Comparison of ENCODE assay signal across 10 mouse cellular contexts in the genomic region with DNA sequence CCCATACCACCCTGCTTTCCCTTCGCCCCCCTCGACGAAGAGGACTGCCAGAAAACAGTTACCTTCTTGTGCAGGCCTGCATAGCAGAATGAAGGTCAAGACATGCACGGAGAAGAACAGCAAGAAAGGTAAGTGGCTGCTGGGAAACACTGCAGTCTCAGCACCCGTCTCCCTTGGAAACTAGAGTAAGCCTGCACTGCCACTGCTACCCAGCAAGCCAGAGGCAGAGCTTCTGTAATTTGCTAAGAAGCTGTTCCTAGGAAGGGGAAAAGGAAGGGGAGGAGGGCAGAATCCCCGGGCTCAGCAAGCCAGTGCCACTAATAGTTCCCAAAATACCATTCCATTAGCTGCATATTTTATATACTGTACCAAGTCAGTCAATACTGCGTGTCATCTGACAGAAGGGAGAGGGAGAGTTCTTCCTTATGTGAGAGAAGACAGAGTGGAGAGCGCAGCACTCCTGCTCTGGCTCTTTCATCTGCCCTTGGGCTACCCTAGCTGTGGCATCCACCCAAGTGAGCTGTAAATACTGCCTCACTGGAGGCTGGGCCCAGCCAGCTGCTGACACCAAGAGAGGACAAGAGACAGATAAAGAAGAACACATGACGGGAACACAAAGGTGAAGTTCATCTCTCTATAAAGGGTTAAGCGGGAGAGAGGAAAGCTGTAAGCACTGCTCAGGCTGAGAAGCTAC.
DNase-seq lines count a peak whose midpoint lies in the region; ATAC-seq and TF ChIP-seq lines count a peak whose summit lies in the region.
"Had no signal": no experiment of that assay in that cellular context is flagged by ENCODE, and none has a peak within 500 bp of the region (broad histone marks: within the 10 kb centered on the region; RNA-seq: fewer than 3 reads in every experiment).

No protein-coding gene starts in this region.

- no peak overlapping the region for H3K9ac ChIP-seq in hindbrain, embryonic 16.5 days (ENCODE audit: low read depth, low read length)

- peaks cover 53% of the 10 kb centered on the region for H3K4me1 ChIP-seq in cerebellum, adult 2 months (ENCODE audit: control insufficient read depth, insufficient read depth, low read length)
- H3K4me1 ChIP-seq in hindbrain, embryonic 16.5 days (ENCODE audit: control insufficient read depth, insufficient read depth, low read depth, low read length): peaks cover 5% of the 10 kb centered on the region

- no peak for TF ChIP-seq CTCF in cerebellum, adult 2 months (IDR thresholded peaks at IDR 0.05; ENCODE audit: borderline replicate concordance, insufficient read depth, low read depth, low read length)

- WGBS in cerebellum, adult 2 months: 63% methylated on average over 10 of the region's 10 CpGs
- 65% methylated on average over 10 of the region's 10 CpGs for WGBS in hindbrain, embryonic 16.5 days

- H3K27ac ChIP-seq in cerebellum, adult 2 months (ENCODE audit: insufficient read depth, low read length): peak overlapping the region; percentile 92
- H3K27ac ChIP-seq in hindbrain, embryonic 16.5 days (ENCODE audit: low read depth, low read length): peak overlapping the region; percentile 45; the same call in 1 of the 2 replicates

- no peaks in the 10 kb centered on the region for H3K9me3 ChIP-seq in hindbrain, embryonic 16.5 days (ENCODE audit: control insufficient read depth, low read length)

- TF ChIP-seq POLR2A in cerebellum, adult 2 months (IDR thresholded peaks at IDR 0.05; ENCODE audit: borderline replicate concordance, insufficient read depth, low read length): no peak

- H3K36me3 ChIP-seq in hindbrain, embryonic 16.5 days (ENCODE audit: control insufficient read depth, insufficient read depth, low read length): 0 out of 2 replicates have a peak, but pooled peaks cover 2% of the 10 kb centered on the region

- peak; percentile 15 for DNase-seq in kidney, postnatal 10 days
- DNase-seq in kidney, adult 9 months: no peak
- DNase-seq in cerebellum, adult 2 months: peak in 1 of 2 experiments; percentile 47
- peak; percentile 46 for DNase-seq in gastrocnemius, postnatal 25 days
- DNase-seq in lung, postnatal 36 days: no peak
- DNase-seq in MN1 (ENCODE audit: low spot score): no peak
- DNase-seq: lung, adult 2 months had no signal

- H3K27me3 ChIP-seq in cerebellum, adult 2 months (ENCODE audit: control insufficient read depth, insufficient read depth, low read length): no peaks in the 10 kb centered on the region
- H3K27me3 ChIP-seq in hindbrain, embryonic 16.5 days (replicated peaks; ENCODE audit: control insufficient read depth, insufficient read depth, low read length): no peaks in the 10 kb centered on the region

- H3K4me3 ChIP-seq in cerebellum, adult 2 months (replicated peaks; ENCODE audit: insufficient read depth, low read depth, low read length): no peak overlapping the region
- H3K4me3 ChIP-seq in hindbrain, embryonic 16.5 days (ENCODE audit: low read length): no peak overlapping the region

- no peak overlapping the region for H3K4me2 ChIP-seq in hindbrain, embryonic 16.5 days (ENCODE audit: low read length)

- 0 out of 2 replicates have a peak, but pooled peaks have one; percentile 11 for ATAC-seq in hindbrain, embryonic 16.5 days
- ATAC-seq in megakaryocyte progenitor cell, adult 5-6 weeks (replicated peaks; ENCODE audit: poor library complexity): no peak
- ATAC-seq: inflammation-experienced regulatory T-cells, adult 6 months had no signal

Comparison
In these comparisons a context has a peak if more than half of its experiments do, and no peak if none do; other contexts are left out.
1. DNase-seq: peak in kidney, postnatal 10 days (single experiment) and gastrocnemius, postnatal 25 days (single experiment); none in kidney, adult 9 months (single experiment), lung, postnatal 36 days (single experiment) and MN1 (single experiment).